Mouse (Mus musculus) retina, postnatal 7 days (tissue): ENCODE results near the gene Lsm8.
"Not testable (repeated sequence)": the region's sequence is repeated elsewhere in the genome, so short reads cannot be mapped to it uniquely, and the experiment has no call there.

Experiments used
- DNase-seq: peaks from one replicate; pipeline ENCODE4 v3.0.0-alpha.2; 2012; ENCODE audit warnings: low read depth, low spot score

The Lsm8 gene

DNA sequence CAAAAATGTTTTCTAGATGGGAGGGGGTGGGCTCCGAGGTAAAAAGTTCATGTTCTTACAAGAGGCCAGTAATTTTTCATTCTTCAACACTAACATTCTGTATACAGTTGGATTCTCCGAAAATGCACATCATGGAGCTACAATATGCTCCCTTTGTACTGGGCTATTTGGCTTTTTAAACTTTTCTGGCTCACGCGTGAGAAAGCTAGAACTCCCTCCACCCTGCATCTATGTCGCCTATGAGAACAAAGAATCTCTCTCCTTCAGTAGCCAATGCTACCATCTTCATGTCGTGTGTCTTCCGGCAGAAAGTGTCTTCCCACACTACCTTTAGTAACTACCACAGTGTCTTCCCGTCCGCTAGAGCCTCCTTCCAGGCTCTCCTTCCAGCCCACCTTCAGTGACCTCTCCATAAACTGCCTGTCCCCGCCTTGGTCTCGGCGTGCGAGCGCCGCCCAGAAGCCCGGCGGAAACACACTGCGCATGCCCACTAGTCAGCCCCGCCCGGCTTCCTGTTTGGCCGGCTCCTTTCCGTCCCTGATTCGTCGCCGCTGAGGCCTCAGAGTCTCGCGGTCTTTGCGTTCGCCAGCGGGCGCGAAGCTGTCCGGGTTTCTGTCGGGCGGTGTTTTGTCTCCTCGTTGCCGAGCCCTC, at the start of gene Lsm8:
Gene Lsm8 (plus strand): TSS at position 529 of the 651 bp plus-strand sequence.
- peak; percentile 94 for DNase-seq

DNA sequence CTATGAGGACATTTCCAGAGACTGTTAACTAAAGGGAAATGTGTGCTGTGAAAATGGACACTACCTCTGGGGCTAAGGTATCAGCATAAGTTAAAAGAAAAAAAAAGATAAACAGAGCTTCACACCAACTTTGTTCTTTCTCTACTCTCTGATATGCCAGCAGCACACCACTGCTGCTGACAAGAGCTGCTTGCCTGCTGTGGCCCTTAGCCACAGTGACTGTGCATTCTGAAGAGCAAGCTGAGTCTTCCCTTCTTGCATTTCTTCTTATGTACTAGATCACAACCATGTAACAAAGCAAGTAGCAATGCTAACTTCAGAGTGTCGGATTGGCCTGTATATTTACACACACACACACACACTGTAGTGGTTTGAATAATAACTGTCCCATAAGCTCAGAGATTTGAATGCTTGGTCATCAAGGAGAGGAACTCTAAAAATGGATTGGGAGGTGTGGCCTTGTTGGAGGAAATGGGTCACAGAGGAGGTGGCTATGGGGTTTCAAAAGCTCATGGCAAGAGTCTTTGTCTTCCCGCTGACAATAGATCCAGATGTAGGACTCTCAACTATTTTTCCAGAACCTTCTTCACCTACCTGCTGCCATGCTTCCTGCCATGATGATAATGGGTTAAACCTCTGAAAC, 47.4 kb upstream of the Lsm8 start:
- no peak for DNase-seq

DNA sequence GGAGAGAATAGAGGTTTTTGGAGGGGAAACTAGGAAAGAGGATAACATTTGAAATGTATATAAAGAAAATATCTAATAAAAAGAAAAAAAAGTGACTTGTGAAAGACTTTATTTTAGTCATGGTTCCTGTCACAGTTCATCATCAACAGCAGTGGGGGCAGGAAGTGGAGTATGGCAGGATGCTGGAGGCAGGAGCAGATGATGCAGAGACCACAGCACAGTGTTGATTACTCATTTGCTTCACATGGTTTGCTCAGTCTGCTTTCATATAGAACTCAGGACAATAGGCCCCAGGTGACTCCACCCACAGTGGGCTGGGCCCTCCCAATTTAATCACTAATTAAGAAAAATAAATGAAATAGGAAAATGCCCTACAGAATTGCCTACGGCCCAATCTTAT, 35.8 kb upstream of the Lsm8 start:
- DNase-seq: no peak

DNA sequence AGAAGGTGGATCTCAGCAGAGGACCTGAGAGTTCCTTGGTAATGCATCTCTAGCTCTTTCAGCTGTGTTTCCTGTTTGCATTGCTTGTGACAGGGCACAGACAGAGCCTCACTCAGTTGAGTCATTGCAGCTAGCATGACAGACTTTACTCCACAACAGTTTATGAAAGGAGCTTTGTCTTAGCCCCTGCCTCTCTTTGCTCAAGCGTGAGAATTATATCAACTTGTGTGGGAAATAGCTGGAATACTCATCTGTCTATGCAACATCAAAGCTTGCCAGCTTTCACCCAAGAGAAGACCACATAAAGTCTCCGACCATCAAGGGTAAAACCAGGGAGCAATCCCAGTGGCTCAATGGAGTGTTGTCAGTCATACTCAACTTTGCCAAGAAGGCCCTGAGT, 32.8 kb upstream of the Lsm8 start:
- no peak for DNase-seq

DNA sequence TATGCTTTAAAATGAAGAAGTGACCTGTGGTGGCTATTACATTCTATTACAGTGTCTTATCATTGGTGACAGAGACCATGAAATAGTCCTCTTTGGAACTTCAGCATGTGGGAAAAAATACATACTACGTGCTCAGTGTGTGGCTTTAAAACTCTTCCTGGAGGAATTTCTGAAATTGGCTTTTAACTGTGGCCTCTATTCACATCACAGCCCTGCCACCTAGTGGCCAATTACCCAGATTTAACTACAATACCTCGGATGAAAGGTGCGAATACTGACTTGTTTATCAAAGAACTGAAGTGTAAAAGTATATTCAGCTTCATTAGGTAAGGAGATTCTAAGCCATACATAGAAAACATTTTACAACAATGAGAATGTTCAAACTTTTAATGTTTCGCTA, 29.0 kb upstream of the Lsm8 start:
- DNase-seq: peak; percentile 21

DNA sequence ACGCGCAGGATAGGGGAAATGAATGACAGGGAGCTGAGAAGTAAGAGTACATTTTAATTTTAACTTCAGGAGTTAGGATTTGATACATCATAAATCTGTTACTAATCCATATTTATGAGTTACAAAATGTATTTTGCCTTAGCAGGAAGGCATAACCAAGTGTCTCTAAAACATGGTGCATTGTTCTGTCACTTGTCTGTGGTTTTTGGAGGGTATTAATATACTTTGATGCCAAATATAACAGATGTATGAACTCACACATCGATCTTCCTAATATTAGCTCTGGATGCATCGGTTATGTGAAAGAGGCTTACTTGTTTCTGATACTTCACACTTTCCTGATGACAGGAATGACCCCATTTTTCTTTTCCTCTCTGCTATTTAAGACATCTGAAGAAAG, 28.1 kb upstream of the Lsm8 start:
- no peak for DNase-seq

DNA sequence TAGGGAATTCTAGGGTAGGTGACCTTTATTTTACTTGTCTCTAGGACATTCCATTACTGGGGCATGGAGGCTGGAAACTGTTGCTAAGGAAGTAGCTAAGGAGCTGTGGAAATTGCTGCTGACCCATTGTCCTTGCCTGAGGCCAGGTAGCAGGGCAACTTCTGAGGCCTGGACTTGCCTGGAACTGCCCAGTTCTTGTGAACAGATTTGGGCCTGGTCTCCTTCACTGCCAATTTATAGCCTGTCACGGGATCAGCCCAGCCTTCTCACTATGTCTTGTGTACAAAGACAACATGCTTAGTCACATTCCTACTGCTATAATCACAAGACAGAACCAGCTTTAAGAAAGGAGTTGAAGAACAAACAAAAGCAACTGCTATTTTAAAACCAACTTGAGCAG, 25.6 kb upstream of the Lsm8 start:
- DNase-seq: no peak

DNA sequence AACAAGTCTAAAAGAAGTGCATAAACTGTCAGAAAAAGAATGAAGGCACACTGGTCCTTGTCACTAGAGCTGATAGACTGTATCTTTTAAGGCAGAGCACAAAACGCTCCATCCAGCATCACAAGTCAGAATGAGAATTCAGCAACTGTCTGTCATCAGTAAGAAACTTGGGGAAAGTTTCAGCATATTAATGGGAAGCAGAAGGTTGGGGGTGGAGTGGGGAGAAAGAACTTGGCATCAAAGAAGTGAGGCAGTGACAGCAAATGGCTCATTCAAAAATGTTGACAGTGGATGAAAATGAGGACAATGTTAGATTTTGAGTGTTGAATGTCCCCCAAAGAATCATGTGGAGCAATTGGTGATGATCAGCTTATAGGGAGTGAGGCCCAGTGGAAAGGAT, 15.4 kb upstream of the Lsm8 start:
- no peak for DNase-seq

DNA sequence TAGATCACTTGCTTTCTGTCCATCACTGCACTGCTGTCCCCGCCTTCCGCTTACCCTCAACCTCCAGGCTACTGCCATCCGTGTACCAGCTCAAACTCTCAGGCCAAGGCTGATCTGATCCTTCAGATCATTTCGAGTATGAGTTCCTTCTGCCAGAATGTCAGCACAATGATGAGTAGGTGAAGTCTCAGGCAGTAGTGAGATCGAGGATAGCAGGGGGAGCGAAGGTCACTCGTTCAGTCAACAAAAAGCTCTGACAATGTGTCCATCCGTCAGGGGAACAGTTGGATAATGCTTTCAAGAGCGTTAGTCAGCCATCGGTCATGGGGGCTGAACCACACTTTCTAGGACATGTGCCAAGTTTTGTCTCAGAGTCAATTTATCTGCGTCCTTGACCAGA, 3.9 kb upstream of the Lsm8 start:
- not testable (repeated sequence) for DNase-seq

DNA sequence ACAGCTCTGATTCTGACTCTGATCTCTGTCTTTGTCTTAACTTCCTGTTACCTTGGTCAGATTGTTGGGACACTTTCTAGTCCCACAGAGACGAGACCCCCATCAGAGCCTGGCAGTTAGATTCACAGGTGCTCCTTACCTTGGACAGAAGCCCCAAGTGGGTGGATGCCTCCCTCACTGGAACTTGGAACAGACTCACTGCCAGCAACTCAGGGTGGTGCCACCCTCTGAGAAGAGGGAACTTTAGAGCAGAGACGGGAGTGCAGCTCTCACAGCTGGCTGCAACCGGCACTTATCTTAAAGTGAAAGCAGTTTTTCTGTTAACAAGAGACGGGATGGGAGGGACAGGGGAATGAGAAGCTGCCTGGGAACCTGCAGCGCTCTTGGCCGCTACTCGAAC, 2.8 kb upstream of the Lsm8 start:
- not testable (repeated sequence) for DNase-seq

DNA sequence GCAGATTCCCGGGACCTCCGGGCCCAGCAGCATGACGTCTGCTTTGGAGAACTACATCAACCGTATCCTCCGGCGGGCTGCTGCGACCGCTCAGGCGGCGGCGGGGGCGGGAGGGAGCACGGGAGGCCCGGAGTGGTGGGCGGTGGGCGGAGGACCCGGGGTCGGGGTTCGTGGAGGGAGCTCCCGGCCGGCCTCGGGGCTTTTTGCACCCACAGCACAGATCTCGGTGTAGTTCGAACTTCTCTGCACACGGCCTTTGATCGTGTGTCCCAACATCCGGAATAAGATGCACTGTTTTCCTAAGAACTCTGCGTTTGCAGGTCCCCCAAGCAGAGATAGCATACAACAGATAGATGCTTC, 303 bp downstream of the Lsm8 start:
- no peak for DNase-seq

DNA sequence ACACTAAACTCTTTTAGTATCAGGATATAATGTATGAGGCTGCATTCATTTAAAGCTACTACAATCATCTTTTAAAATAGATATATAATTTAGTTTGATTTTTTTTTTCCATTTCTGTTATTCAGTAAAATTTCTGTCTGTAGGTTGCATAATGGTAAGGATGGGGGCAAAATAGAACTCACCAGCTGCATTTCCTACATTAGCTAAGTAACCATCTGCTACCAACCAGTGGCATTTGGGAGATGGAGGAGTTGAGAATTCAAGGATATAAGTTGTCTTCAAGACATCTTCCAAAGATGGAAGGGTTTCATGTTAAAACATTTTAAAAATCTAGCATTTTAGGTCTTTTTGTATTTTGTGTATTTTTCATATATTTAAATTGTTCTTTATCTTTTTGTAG, 6.9 kb downstream of the Lsm8 start:
- no peak for DNase-seq

DNA sequence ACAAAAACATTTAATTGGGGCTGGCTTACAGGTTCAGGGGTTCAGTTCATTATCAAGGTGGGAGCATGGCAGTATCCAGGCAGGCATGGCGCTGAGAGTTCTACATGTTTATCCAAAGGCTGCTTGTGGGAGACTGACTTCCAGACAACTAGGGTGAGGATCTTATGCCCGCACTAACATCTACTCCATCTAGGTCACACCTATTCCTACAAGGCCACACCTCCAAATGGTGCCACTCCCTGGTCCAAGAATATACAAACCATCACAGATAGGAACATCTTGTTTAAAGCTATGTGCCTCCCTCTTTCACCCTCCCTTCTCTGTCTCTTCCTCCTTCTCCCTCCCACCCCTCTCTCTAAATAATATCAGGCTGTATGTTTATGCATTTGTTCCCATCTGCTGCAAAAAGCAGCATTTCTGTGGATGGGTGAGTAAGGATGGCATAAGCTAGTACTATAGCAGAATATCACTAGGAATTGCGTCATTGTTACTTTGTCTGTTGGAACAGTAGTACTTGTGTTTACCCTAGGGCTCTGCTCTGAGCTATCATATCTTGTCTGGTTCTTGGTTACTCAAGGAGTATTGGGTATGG, 8.2 kb downstream of the Lsm8 start:
- no peak for DNase-seq

DNA sequence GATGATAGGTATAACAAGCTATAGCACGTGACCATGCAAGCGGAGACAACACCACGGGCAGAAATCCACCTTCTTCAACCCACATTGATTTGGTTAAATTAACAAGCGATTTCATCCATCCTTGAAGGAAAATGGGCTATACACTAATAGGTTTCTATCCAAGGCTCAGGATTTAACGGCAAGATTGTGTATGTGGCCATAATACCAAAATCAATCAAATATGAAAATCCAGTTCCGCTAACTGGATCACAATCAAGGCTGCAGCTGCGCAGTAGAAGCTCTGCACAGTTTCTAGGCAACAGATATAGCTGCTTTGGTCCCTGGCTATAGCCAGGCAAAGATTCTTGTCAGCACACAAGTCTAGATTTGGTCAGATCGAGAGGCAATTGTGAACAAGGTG, 17.6 kb downstream of the Lsm8 start, which contains the start of gene Ankrd7:
Gene Ankrd7 (plus strand): TSS at position 301 of the 400 bp plus-strand sequence.
- no peak for DNase-seq

DNA sequence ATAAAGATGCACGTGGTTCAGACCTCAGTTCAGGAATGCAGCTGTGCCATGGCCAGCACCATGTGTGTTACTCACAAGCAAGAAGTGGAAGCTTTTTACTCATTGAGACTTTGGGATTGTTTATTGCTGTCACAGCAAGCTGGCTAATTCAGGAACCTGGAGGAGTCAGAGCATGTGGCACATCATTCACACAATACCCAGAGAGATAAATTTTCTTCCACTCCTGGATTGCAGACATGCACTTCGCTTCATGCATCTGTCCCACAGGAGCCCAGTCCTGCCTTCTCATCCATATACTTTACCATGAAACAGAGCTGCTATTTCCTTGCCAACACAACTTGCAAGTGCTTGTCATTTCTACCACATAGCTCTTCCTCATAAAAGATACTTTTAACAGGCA, 40.7 kb downstream of the Lsm8 start:
- no peak for DNase-seq

DNA sequence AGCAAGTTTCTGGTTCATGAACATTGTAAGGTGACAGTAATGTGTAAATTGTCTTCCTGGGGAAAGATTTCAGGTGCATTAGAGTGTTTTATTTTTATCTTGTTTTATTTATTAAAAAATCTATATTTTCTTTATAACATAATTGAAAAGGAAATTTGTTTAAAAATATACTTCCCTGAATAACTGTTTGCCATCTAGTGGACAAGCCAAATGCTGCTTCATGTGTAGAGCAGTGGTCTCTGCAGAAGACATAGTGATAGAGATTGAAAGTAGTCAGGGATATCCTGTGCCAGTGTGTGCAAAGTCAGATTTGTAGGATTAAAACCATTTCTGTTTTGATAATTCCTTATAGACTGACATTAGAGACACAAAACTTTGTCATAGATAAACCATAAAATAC, 45.8 kb downstream of the Lsm8 start:
- DNase-seq: no peak
